Mouse (Mus musculus) hindbrain, embryonic 13.5 days (tissue): ENCODE measurements around the gene Il23a. TPM values are rescaled to one million over a fixed set of nuclear protein-coding genes. Genes with fewer than 3 reads are reported as not detected.

Experiments
- ATAC-seq: fragments of 200-750 bp; cut with Nextera tagmentation; 2 replicates; pipeline ENCODE4 v1.8.0; 2017; ENCODE audit warnings: moderate TSS enrichment; ENCODE audit not compliant: low FRiP score
- H3K27ac ChIP-seq: fragments of 300-500 bp; sonication (generic); 2 replicates; pipeline ENCODE4 v1.5.1; 2015; ENCODE audit warnings: inconsistent platforms, mild to moderate bottlenecking, moderate library complexity
- H3K27me3 ChIP-seq: fragments of 300-500 bp; sonication (generic); 2 replicates; pipeline ENCODE4 v1.6.1; 2015; ENCODE audit warnings: mild to moderate bottlenecking, inconsistent platforms
- H3K36me3 ChIP-seq: fragments of 300-500 bp; sonication (generic); 2 replicates; pipeline ENCODE4 v1.6.1; 2015; ENCODE audit warnings: mild to moderate bottlenecking, inconsistent platforms
- H3K4me1 ChIP-seq: fragments of 300-500 bp; sonication (generic); replicated peaks from 2 replicates; pipeline ENCODE4 v1.6.1; 2015; ENCODE audit warnings: inconsistent platforms
- H3K4me2 ChIP-seq: fragments of 300-500 bp; sonication (generic); 2 replicates; pipeline ENCODE4 v1.6.1; 2015; ENCODE audit warnings: inconsistent platforms, mild to moderate bottlenecking, moderate library complexity
- H3K4me3 ChIP-seq: fragments of 300-500 bp; sonication (generic); 2 replicates; pipeline ENCODE4 v1.5.1; 2015; ENCODE audit warnings: mild to moderate bottlenecking, inconsistent platforms
- H3K9ac ChIP-seq: fragments of 300-500 bp; sonication (generic); 2 replicates; pipeline ENCODE4 v1.6.1; 2015; ENCODE audit warnings: mild to moderate bottlenecking, inconsistent platforms
- H3K9me3 ChIP-seq: fragments of 300-500 bp; sonication (generic); 2 replicates; pipeline ENCODE4 v1.6.1; 2016; ENCODE audit warnings: inconsistent platforms
- whole genome bisulfite sequencing: fragments of 180-500 bp; shearing (Covaris S2); methylation state at CpG from one replicate; pipeline ENCODE4 v1.1.7; 2015; 5-methylcytosine and 5-hydroxymethylcytosine counted together
- polyA plus RNA-seq: library from polyadenylated mRNA; unstranded; fragments of >200 nt; fragmentation: Nextera tagmentation; extraction: Ambion mirVana; gene quantifications from 2 replicates; pipeline ENCODE4 v1.2.1, GENCODE M21; 2015

The Il23a gene
- polyA plus RNA-seq, 1 experiment from 2014 or later: 0.10 TPM

- H3K4me1 ChIP-seq: no peaks in the 10 kb centered on the region
- no peak overlapping the region for H3K4me2 ChIP-seq
- H3K27ac ChIP-seq: no peak overlapping the region
- ATAC-seq: no peak
- H3K9ac ChIP-seq: no peak overlapping the region
- H3K4me3 ChIP-seq: no peak overlapping the region
- peaks cover 19% of the 10 kb centered on the region for H3K36me3 ChIP-seq
- no peaks in the 10 kb centered on the region for H3K27me3 ChIP-seq
- no peaks in the 10 kb centered on the region for H3K9me3 ChIP-seq
- WGBS: 93% methylated on average over 8 of the region's 8 CpGs
Measured at GRCm38 (mm10) chr10:128256328-128256727, 42.2 kb downstream of the Il23a start.

GRCm38 (mm10) chr10:128255925-128256324 is 42.6 kb downstream of the Il23a start:
- Histone ChIP-seq H3K4me1 (no peaks in the 10 kb centered on the region), H3K4me3 (no peak overlapping the region), H3K4me2 (no peak overlapping the region), H3K9ac (no peak overlapping the region), H3K9me3 (no peaks in the 10 kb centered on the region), H3K36me3 (peaks cover 23% of the 10 kb centered on the region), H3K27me3 (no peaks in the 10 kb centered on the region), H3K27ac (no peak overlapping the region)
- 88% methylated on average over 8 of the region's 8 CpGs for WGBS
- no peak for ATAC-seq

GRCm38 (mm10) chr10:128253677-128254255 is 44.8 kb downstream of the Il23a start, which contains the start of gene Apon:
Gene Apon, plus strand, starts transcription at chr10:128254096.
- Histone ChIP-seq H3K4me2 (no peak within 1 kb of the TSS), H3K4me1 (no peaks in the 10 kb centered on the region), H3K9me3 (no peaks in the 10 kb centered on the region), H3K4me3 (no peak within 1 kb of the TSS), H3K27ac (no peak within 1 kb of the TSS), H3K36me3 (peaks cover 43% of the 10 kb centered on the region), H3K9ac (no peak within 1 kb of the TSS), H3K27me3 (no peaks in the 10 kb centered on the region)
- no peak for ATAC-seq
- WGBS: 87% methylated on average over 4 of the region's 4 CpGs

- Histone ChIP-seq H3K4me2 (no peak overlapping the region), H3K4me1 (no peaks in the 10 kb centered on the region), H3K4me3 (no peak overlapping the region), H3K9ac (no peak overlapping the region), H3K36me3 (peaks cover 75% of the 10 kb centered on the region), H3K9me3 (no peaks in the 10 kb centered on the region), H3K27ac (no peak overlapping the region), H3K27me3 (no peaks in the 10 kb centered on the region)
- ATAC-seq: no peak
- WGBS: 95% methylated on average over 13 of the region's 13 CpGs
Measured at GRCm38 (mm10) chr10:128250565-128250964, 48.0 kb downstream of the Il23a start.

GRCm38 (mm10) chr10:128247020-128247732 is 51.4 kb downstream of the Il23a start:
- Histone ChIP-seq H3K9ac (peak overlapping the region; percentile 43; the same call in 1 of the 2 replicates), H3K27ac (peak overlapping the region; percentile 63), H3K4me1 (no peaks in the 10 kb centered on the region), H3K36me3 (peaks cover 90% of the 10 kb centered on the region), H3K4me2 (peak overlapping the region; percentile 15; the same call in 1 of the 2 replicates), H3K27me3 (no peaks in the 10 kb centered on the region), H3K9me3 (no peaks in the 10 kb centered on the region), H3K4me3 (no peak overlapping the region)
- no peak for ATAC-seq
- WGBS: 86% methylated on average over 17 of the region's 17 CpGs

Other genes with a start within 250 kb of the Il23a start
- gene Ptges3, start 239.8 kb downstream of the Il23a start, polyA plus RNA-seq: 440 and 454 TPM in 2 replicates
- gene Atp5b, start 215.5 kb downstream of the Il23a start, polyA plus RNA-seq: 2,105 and 2,130 TPM in 2 replicates
- 12.6 and 13.4 TPM in 2 replicates for gene Baz2a, start 207.2 kb downstream of the Il23a start, polyA plus RNA-seq
- gene Rbms2, start 118.5 kb downstream of the Il23a start, polyA plus RNA-seq: 11.1 and 13.1 TPM in 2 replicates
- gene Gls2, start 104.3 kb downstream of the Il23a start, polyA plus RNA-seq: 0.75 and 1.3 TPM in 2 replicates
- 19.6 and 21.7 TPM in 2 replicates for gene Spryd4, start 86.9 kb downstream of the Il23a start, polyA plus RNA-seq
- gene Mip, start 72.9 kb downstream of the Il23a start, polyA plus RNA-seq: 0.14 and 0.21 TPM in 2 replicates
- gene Timeless, start 66.7 kb downstream of the Il23a start, polyA plus RNA-seq: 24.6 and 29.5 TPM in 2 replicates
- 0.18 and 0.27 TPM in 2 replicates for gene Apon, start 44.7 kb downstream of the Il23a start, polyA plus RNA-seq
- not detected in 2 replicates for gene Apof, start 30.1 kb downstream of the Il23a start, polyA plus RNA-seq
- 21.4 and 22.6 TPM in 2 replicates for gene Stat2, start 28.2 kb downstream of the Il23a start, polyA plus RNA-seq
- 25.3 and 25.8 TPM in 2 replicates for gene Pan2, start 4.6 kb upstream of the Il23a start, polyA plus RNA-seq
- 227 and 228 TPM in 2 replicates for gene Cnpy2, start 23.7 kb upstream of the Il23a start, polyA plus RNA-seq
- 232 and 235 TPM in 2 replicates for gene Cs, start 39.0 kb upstream of the Il23a start, polyA plus RNA-seq
- gene Coq10a, start 70.2 kb upstream of the Il23a start, polyA plus RNA-seq: 31.1 and 37.6 TPM in 2 replicates
- 11.7 and 12.9 TPM in 2 replicates for gene Ankrd52, start 78.4 kb upstream of the Il23a start, polyA plus RNA-seq
- gene Slc39a5, start 102.5 kb upstream of the Il23a start, polyA plus RNA-seq: not detected in 2 replicates
- 126 and 139 TPM in 2 replicates for gene Nabp2, start 112.7 kb upstream of the Il23a start, polyA plus RNA-seq
- 81.9 and 83.8 TPM in 2 replicates for gene Rnf41, start 112.9 kb upstream of the Il23a start, polyA plus RNA-seq
- 195 and 196 TPM in 2 replicates for gene Smarcc2, start 160.5 kb upstream of the Il23a start, polyA plus RNA-seq
- gene Myl6, start 195.4 kb upstream of the Il23a start, polyA plus RNA-seq: 933 and 943 TPM in 2 replicates
- gene Myl6b, start 199.9 kb upstream of the Il23a start, polyA plus RNA-seq: 4.1 and 4.2 TPM in 2 replicates
- 16.4 and 17.6 TPM in 2 replicates for gene Esyt1, start 227.1 kb upstream of the Il23a start, polyA plus RNA-seq
- gene Zc3h10, start 249.0 kb upstream of the Il23a start, polyA plus RNA-seq: 19.7 and 20.9 TPM in 2 replicates